Mouse (Mus musculus) central nervous system, embryonic 11.5 days (tissue): Measurements from ENCODE around the gene Flot2. TPM values are rescaled to one million over a fixed set of nuclear protein-coding genes. Genes with fewer than 3 reads are reported as not detected.

Source experiments
- polyA plus RNA-seq: library from polyadenylated mRNA; depleted of rRNA; stranded (reverse); fragments of >200 nt; gene quantifications from 2 replicates; pipeline ENCODE4 v1.2.3, GENCODE M21; 2012; rRNA removed

Flot2 gene
- polyA plus RNA-seq, result 50.4 and 64.3 TPM in 2 replicates

GRCm38 (mm10) chr11:78037831-78038752, at the start of gene Flot2:
TSS of gene Flot2 (plus strand) at chr11:78037931.

DNA sequence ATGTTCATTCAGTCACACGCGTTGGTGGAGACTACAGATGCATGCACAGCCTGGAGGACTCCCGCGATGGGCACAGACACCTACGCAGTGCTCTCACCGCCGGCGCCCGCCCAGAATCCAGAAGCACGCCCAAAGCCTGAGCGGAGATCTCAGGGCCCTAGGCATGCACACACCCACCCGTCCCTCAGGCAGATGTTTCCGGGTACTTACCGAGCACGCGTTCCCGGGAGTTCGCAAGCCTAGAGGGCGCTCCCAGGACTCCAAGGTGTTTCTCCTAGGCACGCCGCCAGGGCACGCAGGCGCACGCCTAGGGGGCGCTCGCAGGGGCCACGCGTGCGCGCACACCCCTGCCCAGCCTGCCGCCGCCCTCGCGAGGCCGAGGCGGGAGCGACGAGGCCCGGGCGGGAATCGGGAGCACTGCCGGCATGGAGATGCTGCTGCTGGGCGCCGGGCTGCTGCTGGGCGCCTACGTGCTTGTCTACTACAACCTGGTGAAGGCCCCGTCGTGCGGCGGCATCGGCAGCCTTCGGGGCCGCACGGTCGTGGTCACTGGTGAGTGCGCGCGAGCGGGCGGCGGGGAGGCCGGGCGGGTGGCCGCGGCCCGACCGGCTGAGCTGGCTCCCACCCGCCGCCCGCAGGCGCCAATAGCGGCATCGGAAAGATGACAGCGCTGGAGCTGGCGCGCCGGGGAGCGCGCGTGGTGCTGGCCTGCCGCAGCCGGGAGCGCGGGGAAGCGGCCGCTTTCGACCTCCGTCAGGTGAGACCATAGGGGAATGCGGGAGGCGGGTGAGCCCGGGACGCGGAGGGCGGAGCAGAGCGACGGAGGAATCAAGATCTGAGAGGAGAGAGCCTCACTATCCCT, 5.6 kb upstream of the Flot2 start, which contains the start of gene Dhrs13:
Gene Dhrs13 (plus strand): TSS at position 334 of the 862 bp plus-strand sequence.

DNA sequence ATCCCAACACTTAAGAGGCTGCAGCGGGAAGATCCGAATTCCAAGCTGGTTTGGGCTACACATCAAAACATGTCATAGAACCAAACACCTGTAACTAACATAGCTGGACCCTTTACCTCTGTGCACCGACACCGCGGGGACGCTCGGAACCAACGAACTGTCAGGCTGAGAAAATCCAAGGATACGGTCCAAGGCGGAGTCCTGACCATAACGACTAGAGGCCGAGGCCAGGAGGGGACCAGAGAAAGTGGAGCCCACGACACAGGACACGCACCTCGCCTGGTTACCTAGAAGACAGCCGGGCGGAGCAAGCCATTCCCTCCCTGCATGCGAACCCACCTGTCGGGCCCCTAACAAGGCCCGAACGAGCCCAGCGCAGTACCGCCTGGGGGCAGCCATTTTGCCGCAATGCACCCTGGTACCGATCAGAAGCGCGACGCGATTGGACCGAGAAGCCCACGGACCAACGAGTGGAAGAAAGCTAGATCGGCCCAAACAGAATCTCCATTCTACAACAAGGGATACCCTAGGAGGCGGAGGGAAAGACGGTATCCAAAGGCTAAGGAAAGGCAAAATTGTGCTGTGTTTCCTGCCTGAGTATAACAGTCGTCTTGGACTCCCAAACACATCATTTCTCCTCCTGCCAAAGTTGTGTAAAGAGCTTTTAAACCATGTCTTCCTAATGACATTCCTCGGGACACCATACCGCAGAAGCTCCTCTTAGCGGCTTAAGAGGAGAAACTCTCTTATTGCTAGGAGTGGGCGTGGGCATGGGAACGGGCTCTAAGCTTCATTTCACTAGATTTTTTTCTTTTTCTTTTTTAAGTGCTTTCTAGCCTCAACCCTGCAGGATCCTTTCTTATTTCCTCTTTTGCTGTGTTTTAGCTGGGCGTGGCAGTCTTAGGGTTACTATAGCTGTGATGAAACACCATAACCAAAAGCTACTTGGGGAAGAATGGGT, 42.5 kb downstream of the Flot2 start, which contains the start of gene Eral1:
Gene Eral1 (minus strand): TSS at position 423 of the 961 bp plus-strand sequence.

GRCm38 (mm10) chr11:78094504-78095143, 56.9 kb downstream of the Flot2 start, which contains the start of gene Fam222b:
TSS of gene Fam222b (plus strand) at chr11:78094660.

Other genes starting within 250 kb of the Flot2 start
- gene Pipox, start 143.8 kb upstream of the Flot2 start, polyA plus RNA-seq, result 12.7 and 20.6 TPM in 2 replicates
- gene Sez6, start 107.1 kb upstream of the Flot2 start, polyA plus RNA-seq, result 8.9 and 12.4 TPM in 2 replicates
- 63.4 and 84.4 TPM in 2 replicates for gene Phf12, start 55.2 kb upstream of the Flot2 start, polyA plus RNA-seq
- 12.5 and 14.3 TPM in 2 replicates for gene Dhrs13, start 5.7 kb upstream of the Flot2 start, polyA plus RNA-seq
- gene Eral1, start 42.5 kb downstream of the Flot2 start, polyA plus RNA-seq, result 23.8 and 28.7 TPM in 2 replicates
- gene Fam222b, start 56.7 kb downstream of the Flot2 start, polyA plus RNA-seq, result 12.7 and 20.4 TPM in 2 replicates
- gene Traf4, start 127.7 kb downstream of the Flot2 start, polyA plus RNA-seq, result 127 and 187 TPM in 2 replicates
- 14.6 and 20.9 TPM in 2 replicates for gene Nek8, start 138.7 kb downstream of the Flot2 start, polyA plus RNA-seq
- 21.7 and 22.8 TPM in 2 replicates for gene Tlcd1, start 138.8 kb downstream of the Flot2 start, polyA plus RNA-seq
- 3,764 and 3,899 TPM in 2 replicates for gene Rpl23a, start 145.7 kb downstream of the Flot2 start, polyA plus RNA-seq
- gene Rab34, start 150.5 kb downstream of the Flot2 start, polyA plus RNA-seq, result 59.8 and 90.6 TPM in 2 replicates
- gene Proca1, start 155.5 kb downstream of the Flot2 start, polyA plus RNA-seq, result 1.7 and 3.0 TPM in 2 replicates
- 76.8 and 95.7 TPM in 2 replicates for gene Sdf2, start 207.8 kb downstream of the Flot2 start, polyA plus RNA-seq
- gene Supt6, start 208.1 kb downstream of the Flot2 start, polyA plus RNA-seq, result 29.4 and 30.4 TPM in 2 replicates
- gene 2610507B11Rik, start 223.8 kb downstream of the Flot2 start, polyA plus RNA-seq, result 60.1 and 65.0 TPM in 2 replicates